Mouse (Mus musculus) thymus, adult 2 months (tissue): ENCODE data around the gene Cep57l1.

Source experiments
- CTCF ChIP-seq: fragments of 200-500 bp; IDR thresholded peaks from 2 replicates; pipeline ENCODE4 v1.5.1; 2012; ENCODE audit warnings: mild to moderate bottlenecking, control low read depth, low read length, moderate library complexity, borderline replicate concordance; ENCODE audit not compliant: control insufficient read depth, poor library complexity, insufficient read depth; ENCODE audit errors: extremely low read depth
- POLR2A ChIP-seq: fragments of 200-500 bp; IDR thresholded peaks from 2 replicates; pipeline ENCODE4 v1.6.1; 2012; ENCODE audit warnings: mild to moderate bottlenecking, low read length, control low read depth, moderate library complexity; ENCODE audit not compliant: control insufficient read depth, poor library complexity, insufficient read depth; ENCODE audit errors: extremely low read depth

GRCm38 (mm10) chr10:41674362-41674761, 135.3 kb downstream of the Cep57l1 start:
- TF ChIP-seq CTCF (no peak), POLR2A (no peak)
